Mouse (Mus musculus): ENCODE measurements at regions not wholly inside any gene's neighbourhood (a gene's known extent, or its start where the extent isn't known, plus 50 kb on each side); places are given as distances from the start of the nearest gene placed in this dataset.
A peak's percentile ranks its signal among the peaks of the same experiment; 100 is the strongest.

DNA sequence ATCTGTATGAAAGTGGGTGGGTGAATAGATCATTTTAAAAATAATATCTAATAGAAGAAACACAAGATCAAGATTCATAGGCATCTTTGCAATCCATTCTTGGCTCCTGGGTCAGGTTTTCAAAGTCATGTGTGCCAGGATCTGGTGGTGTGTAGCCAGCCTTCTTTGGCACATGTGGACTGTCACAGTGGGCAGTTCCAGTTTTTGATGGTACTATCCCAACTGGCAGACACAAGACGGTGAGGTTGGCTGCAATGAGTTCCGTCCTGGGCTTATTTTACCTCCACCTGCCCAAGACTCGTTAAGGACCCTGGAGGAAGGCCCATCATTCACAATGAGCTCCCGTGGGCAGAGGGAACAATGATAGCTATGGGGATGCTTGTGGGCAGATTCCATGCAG lies 435.1 kb upstream of the Nrp1 start:
- Histone ChIP-seq H3K4me3 (replicated peaks; ENCODE audit: insufficient read depth, low read depth, low read length) (no peak overlapping the region), H3K27ac (ENCODE audit: insufficient read depth, low read length) (no peak overlapping the region), H3K4me1 (ENCODE audit: control insufficient read depth, insufficient read depth, low read length) (no peaks in the 10 kb centered on the region), H3K27me3 (ENCODE audit: control insufficient read depth, insufficient read depth, low read length) (no peaks in the 10 kb centered on the region; the same call in 1 of the 2 replicates)
- TF ChIP-seq POLR2A (IDR thresholded peaks at IDR 0.05; ENCODE audit: borderline replicate concordance, insufficient read depth, low read length) (no peak), CTCF (IDR thresholded peaks at IDR 0.05; ENCODE audit: borderline replicate concordance, insufficient read depth, low read depth, low read length) (no peak)
- DNase-seq: peak; percentile 6 to 23
- WGBS: 13% methylated on average over 4 of the region's 4 CpGs

DNA sequence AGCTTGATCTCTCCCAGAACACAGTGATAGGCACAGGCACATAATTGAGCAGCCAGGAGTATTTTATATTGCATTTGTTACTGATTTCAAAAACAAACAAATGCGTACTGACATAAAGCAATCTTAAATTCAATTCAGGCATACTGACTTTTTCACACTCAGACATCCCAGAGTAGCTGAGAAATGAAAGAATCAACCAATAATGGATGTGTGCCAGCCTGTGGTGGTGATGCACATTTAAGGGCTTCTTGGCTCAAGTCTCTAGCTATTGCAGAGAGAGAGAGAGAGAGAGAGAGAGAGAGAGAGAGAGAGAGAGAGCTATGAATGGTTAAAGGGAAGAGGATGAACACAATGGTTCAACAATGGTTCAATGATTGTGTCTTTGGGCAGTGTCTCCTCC lies 426.1 kb upstream of the Nrp1 start:
- no peak for DNase-seq
- Histone ChIP-seq H3K27ac (ENCODE audit: insufficient read depth, low read length) (no peak overlapping the region), H3K4me3 (replicated peaks; ENCODE audit: insufficient read depth, low read depth, low read length) (no peak overlapping the region), H3K4me1 (ENCODE audit: control insufficient read depth, insufficient read depth, low read length) (no peaks in the 10 kb centered on the region), H3K27me3 (ENCODE audit: control insufficient read depth, insufficient read depth, low read length) (no peaks in the 10 kb centered on the region; the same call in 1 of the 2 replicates)
- 94% methylated on average over 1 of the region's 1 CpGs for WGBS
- no peak for TF ChIP-seq CTCF (IDR thresholded peaks at IDR 0.05; ENCODE audit: borderline replicate concordance, insufficient read depth, low read depth, low read length)
- no peak for TF ChIP-seq POLR2A (IDR thresholded peaks at IDR 0.05; ENCODE audit: borderline replicate concordance, insufficient read depth, low read length)

GRCm38 (mm10) chr8:127936792-127937435 lies 421.5 kb upstream of the Nrp1 start:
- H3K27ac ChIP-seq (ENCODE audit: insufficient read depth, low read length): no peak overlapping the region
- 59% methylated on average over 6 of the region's 6 CpGs for WGBS
- H3K4me3 ChIP-seq (replicated peaks; ENCODE audit: insufficient read depth, low read depth, low read length): no peak overlapping the region
- H3K4me1 ChIP-seq (ENCODE audit: control insufficient read depth, insufficient read depth, low read length): no peaks in the 10 kb centered on the region
- no peak for TF ChIP-seq CTCF (IDR thresholded peaks at IDR 0.05; ENCODE audit: borderline replicate concordance, insufficient read depth, low read depth, low read length)
- TF ChIP-seq POLR2A (IDR thresholded peaks at IDR 0.05; ENCODE audit: borderline replicate concordance, insufficient read depth, low read length): no peak
- H3K27me3 ChIP-seq (ENCODE audit: control insufficient read depth, insufficient read depth, low read length): no peaks in the 10 kb centered on the region; the same call in 1 of the 2 replicates
- DNase-seq: peak in 1 of 2 experiments; percentile 1

DNA sequence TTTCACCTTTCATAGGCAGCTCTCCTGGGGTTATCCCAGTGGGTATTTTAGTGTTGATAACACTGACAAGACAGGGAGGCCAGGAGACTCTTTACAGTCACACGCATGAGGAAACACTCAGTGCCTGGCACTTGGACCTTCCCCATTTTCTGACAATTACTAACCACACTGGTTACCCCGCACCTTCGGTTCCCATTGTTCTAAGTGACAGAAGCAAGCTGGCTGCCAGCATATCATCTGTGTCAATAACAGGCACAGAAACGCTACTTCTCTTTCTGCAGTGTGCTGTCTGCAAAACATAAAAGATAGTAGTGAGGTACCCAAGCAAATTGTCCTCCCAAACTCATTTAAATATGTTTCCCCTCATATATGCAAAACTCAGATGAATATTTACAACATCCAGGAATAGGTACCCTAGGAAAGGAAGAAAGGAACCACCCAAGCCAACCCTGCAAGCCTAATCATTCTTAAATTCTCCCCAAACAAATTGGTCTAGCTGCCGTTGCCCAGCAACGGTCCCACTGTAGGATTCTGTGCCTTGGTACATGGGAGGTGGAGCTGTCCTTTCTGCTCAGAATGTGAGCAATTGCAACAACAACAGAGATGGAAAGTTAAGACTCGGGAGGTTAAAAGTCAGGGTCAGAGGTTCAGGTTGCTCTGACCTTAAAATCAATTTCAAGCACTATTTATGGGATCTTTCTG lies 419.0 kb upstream of the Nrp1 start:
- Histone ChIP-seq H3K4me3 (replicated peaks; ENCODE audit: insufficient read depth, low read depth, low read length) (no peak overlapping the region), H3K27ac (ENCODE audit: insufficient read depth, low read length) (no peak overlapping the region), H3K27me3 (ENCODE audit: control insufficient read depth, insufficient read depth, low read length) (no peaks in the 10 kb centered on the region; the same call in 1 of the 2 replicates), H3K4me1 (ENCODE audit: control insufficient read depth, insufficient read depth, low read length) (no peaks in the 10 kb centered on the region)
- WGBS: 26% methylated on average over 7 of the region's 7 CpGs
- TF ChIP-seq CTCF (IDR thresholded peaks at IDR 0.05; ENCODE audit: borderline replicate concordance, insufficient read depth, low read depth, low read length) (no peak), POLR2A (IDR thresholded peaks at IDR 0.05; ENCODE audit: borderline replicate concordance, insufficient read depth, low read length) (no peak)
- DNase-seq: no peak

- Histone ChIP-seq H3K27ac (ENCODE audit: insufficient read depth, low read length) (no peak overlapping the region), H3K4me3 (replicated peaks; ENCODE audit: insufficient read depth, low read depth, low read length) (no peak overlapping the region), H3K4me1 (ENCODE audit: control insufficient read depth, insufficient read depth, low read length) (no peaks in the 10 kb centered on the region), H3K27me3 (ENCODE audit: control insufficient read depth, insufficient read depth, low read length) (no peaks in the 10 kb centered on the region; the same call in 1 of the 2 replicates)
- no peak for TF ChIP-seq POLR2A (IDR thresholded peaks at IDR 0.05; ENCODE audit: borderline replicate concordance, insufficient read depth, low read length)
- TF ChIP-seq CTCF (IDR thresholded peaks at IDR 0.05; ENCODE audit: borderline replicate concordance, insufficient read depth, low read depth, low read length): no peak
- 38% methylated on average over 5 of the region's 5 CpGs for WGBS
- DNase-seq: no peak
These were observed 418.4 kb upstream of the Nrp1 start for GRCm38 (mm10) chr8:127939986-127940359.

DNA sequence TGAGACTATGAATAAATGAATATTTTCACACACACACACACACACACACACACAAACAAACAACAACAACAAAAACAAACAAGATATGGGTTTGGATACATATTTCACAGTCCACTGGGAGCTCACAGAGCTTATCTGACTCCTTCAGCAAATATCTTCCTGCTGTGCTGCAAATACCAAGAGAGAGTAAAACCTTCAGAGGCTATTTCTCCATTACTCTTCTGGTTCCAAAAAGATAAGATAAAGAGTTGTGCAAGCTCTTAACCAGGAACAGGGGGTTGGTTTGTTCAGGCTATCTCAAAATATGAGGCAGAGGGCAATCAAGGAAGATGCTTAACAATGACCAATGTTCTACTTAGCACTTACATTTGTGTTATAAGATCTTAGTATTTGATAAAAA lies 416.1 kb upstream of the Nrp1 start:
- no peak overlapping the region for H3K4me3 ChIP-seq (replicated peaks; ENCODE audit: insufficient read depth, low read depth, low read length)
- no peak for DNase-seq
- H3K27me3 ChIP-seq (ENCODE audit: control insufficient read depth, insufficient read depth, low read length): no peaks in the 10 kb centered on the region; the same call in 1 of the 2 replicates
- no peak for TF ChIP-seq CTCF (IDR thresholded peaks at IDR 0.05; ENCODE audit: borderline replicate concordance, insufficient read depth, low read depth, low read length)
- no peak for TF ChIP-seq POLR2A (IDR thresholded peaks at IDR 0.05; ENCODE audit: borderline replicate concordance, insufficient read depth, low read length)
- H3K4me1 ChIP-seq (ENCODE audit: control insufficient read depth, insufficient read depth, low read length): no peaks in the 10 kb centered on the region
- no peak overlapping the region for H3K27ac ChIP-seq (ENCODE audit: insufficient read depth, low read length)

DNA sequence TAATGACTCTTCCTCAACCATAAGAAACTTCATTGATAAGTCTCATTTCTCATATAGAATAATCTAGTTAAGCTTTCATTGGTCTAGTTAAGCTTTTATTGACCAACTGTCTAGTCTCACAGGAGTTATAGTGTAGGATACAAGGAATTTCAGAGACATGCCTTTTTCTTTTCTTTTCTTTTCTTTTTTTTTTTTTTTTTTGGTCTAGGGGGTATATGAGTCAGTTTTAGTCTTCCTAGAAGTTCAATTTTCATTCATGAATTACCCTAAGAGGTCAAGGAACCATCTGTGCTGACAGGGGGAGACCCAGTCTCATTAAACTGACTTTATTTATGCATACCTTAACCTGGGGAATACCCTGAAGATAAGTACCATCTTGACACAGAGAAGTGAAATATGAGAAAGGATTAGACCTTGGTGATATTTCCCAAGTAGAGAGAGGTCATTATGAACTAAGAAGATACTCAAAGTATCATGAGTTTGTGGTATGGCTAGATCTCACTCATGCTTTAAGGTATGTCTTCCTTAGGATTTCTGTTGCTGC lies 413.4 kb upstream of the Nrp1 start:
- TF ChIP-seq CTCF (IDR thresholded peaks at IDR 0.05; ENCODE audit: borderline replicate concordance, insufficient read depth, low read depth, low read length): no peak
- no peak for TF ChIP-seq POLR2A (IDR thresholded peaks at IDR 0.05; ENCODE audit: borderline replicate concordance, insufficient read depth, low read length)
- Histone ChIP-seq H3K27me3 (ENCODE audit: control insufficient read depth, insufficient read depth, low read length) (no peaks in the 10 kb centered on the region), H3K4me3 (replicated peaks; ENCODE audit: insufficient read depth, low read depth, low read length) (no peak overlapping the region), H3K4me1 (ENCODE audit: control insufficient read depth, insufficient read depth, low read length) (no peaks in the 10 kb centered on the region), H3K27ac (ENCODE audit: insufficient read depth, low read length) (no peak overlapping the region)
- DNase-seq: no peak

DNA sequence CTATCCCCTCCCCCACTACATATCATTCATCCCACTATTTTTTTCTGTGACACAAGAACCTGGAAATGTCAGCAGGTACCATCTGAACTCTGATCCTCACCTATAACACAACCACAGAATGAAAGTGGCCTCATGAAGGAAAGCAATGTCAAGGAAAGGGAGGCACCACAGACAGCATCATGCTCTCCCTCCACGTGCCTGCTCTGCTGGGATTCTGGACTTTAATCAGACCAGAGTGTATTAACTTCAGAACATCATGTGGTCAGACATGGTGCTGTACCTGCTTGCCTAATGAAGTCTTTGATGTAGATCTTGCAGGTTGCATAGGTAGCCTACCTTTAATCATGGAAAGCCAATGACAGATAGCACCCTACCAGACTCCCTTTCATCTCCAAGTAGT lies 400.8 kb upstream of the Nrp1 start:
- H3K4me3 ChIP-seq (replicated peaks; ENCODE audit: insufficient read depth, low read depth, low read length): no peak overlapping the region
- no peaks in the 10 kb centered on the region for H3K27me3 ChIP-seq (ENCODE audit: control insufficient read depth, insufficient read depth, low read length)
- no peak for DNase-seq
- TF ChIP-seq POLR2A (IDR thresholded peaks at IDR 0.05; ENCODE audit: borderline replicate concordance, insufficient read depth, low read length) (no peak), CTCF (IDR thresholded peaks at IDR 0.05; ENCODE audit: borderline replicate concordance, insufficient read depth, low read depth, low read length) (no peak)
- H3K4me1 ChIP-seq (ENCODE audit: control insufficient read depth, insufficient read depth, low read length): no peaks in the 10 kb centered on the region
- H3K27ac ChIP-seq (ENCODE audit: insufficient read depth, low read length): no peak overlapping the region
- 60% methylated on average over 1 of the region's 1 CpGs for WGBS
